Mouse (Mus musculus): ENCODE measurements around the gene Olfr287. TPM values are rescaled to one million over a fixed set of nuclear protein-coding genes. Genes with fewer than 3 reads are reported as not detected.

Gene Olfr287
- polyA plus RNA-seq, 1 experiment from 2014 or later: 0.12 TPM

DNA sequence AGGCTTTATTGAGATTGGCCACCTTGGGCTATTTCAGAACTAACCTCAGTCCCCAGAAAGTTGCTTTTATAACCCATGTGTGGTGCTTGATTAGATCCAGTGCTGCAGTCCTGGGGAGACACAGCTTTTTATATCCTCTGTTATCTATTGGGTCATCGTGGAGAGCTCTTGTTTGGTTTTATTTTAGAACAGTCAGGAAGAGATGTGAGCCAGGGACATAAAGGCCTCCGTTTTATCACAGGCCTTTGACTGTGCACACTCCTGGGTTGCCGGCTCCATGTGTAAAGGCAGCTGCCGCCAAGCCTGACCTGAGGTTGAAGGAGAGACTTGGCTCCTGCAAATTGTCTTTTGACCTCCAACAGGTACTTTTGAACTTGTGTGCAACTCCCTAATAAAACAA lies 58.3 kb downstream of the Olfr287 start:
- Histone ChIP-seq H3K36me3 (ENCODE audit: control insufficient read depth, insufficient read depth, low read length) (no peaks in the 10 kb centered on the region), H3K27ac (ENCODE audit: low read depth, low read length) (no peak overlapping the region), H3K9me3 (ENCODE audit: control insufficient read depth, low read length) (no peaks in the 10 kb centered on the region), H3K4me2 (ENCODE audit: low read depth, low read length) (no peak overlapping the region), H3K4me1 (ENCODE audit: control insufficient read depth, insufficient read depth, low read length) (no peaks in the 10 kb centered on the region), H3K27me3 (ENCODE audit: control insufficient read depth, insufficient read depth, low read length) (0 out of 2 replicates have a peak, but pooled peaks cover 2% of the 10 kb centered on the region), H3K9ac (replicated peaks; ENCODE audit: low read depth, low read length) (no peak overlapping the region), H3K4me3 (ENCODE audit: low read depth, low read length) (no peak overlapping the region)
- WGBS: 62% methylated on average over 4 of the region's 4 CpGs
- no peak for ATAC-seq (ENCODE audit: low read depth)

GRCm38 (mm10) chr15:98161026-98161805 lies 59.6 kb downstream of the Olfr287 start:
- Histone ChIP-seq H3K9me3 (ENCODE audit: control insufficient read depth, low read length) (no peaks in the 10 kb centered on the region), H3K4me1 (ENCODE audit: control insufficient read depth, insufficient read depth, low read length) (no peaks in the 10 kb centered on the region), H3K27me3 (ENCODE audit: control insufficient read depth, insufficient read depth, low read length) (0 out of 2 replicates have a peak, but pooled peaks cover 2% of the 10 kb centered on the region), H3K27ac (ENCODE audit: low read depth, low read length) (no peak overlapping the region), H3K4me2 (ENCODE audit: low read depth, low read length) (no peak overlapping the region), H3K4me3 (ENCODE audit: low read depth, low read length) (no peak overlapping the region), H3K9ac (replicated peaks; ENCODE audit: low read depth, low read length) (no peak overlapping the region), H3K36me3 (ENCODE audit: control insufficient read depth, insufficient read depth, low read length) (no peaks in the 10 kb centered on the region)
- 62% methylated on average over 19 of the region's 19 CpGs for WGBS
- no peak for ATAC-seq (ENCODE audit: low read depth)

- H3K4me2 ChIP-seq (ENCODE audit: low read depth, low read length): no peak overlapping the region
- no peaks in the 10 kb centered on the region for H3K9me3 ChIP-seq (ENCODE audit: control insufficient read depth, low read length)
- no peak overlapping the region for H3K9ac ChIP-seq (replicated peaks; ENCODE audit: low read depth, low read length)
- H3K27ac ChIP-seq (ENCODE audit: low read depth, low read length): no peak overlapping the region
- ATAC-seq (ENCODE audit: low read depth): no peak
- no peak overlapping the region for H3K4me3 ChIP-seq (ENCODE audit: low read depth, low read length)
- H3K36me3 ChIP-seq (ENCODE audit: control insufficient read depth, insufficient read depth, low read length): no peaks in the 10 kb centered on the region
- no peaks in the 10 kb centered on the region for H3K4me1 ChIP-seq (ENCODE audit: control insufficient read depth, insufficient read depth, low read length)
- no peaks in the 10 kb centered on the region for H3K27me3 ChIP-seq (ENCODE audit: control insufficient read depth, insufficient read depth, low read length)
- 57% methylated on average over 1 of the region's 1 CpGs for WGBS
Observed at GRCm38 (mm10) chr15:98157253-98157652, 63.6 kb downstream of the Olfr287 start.

Other genes with a start within 250 kb of the Olfr287 start
- 11.3 and 26.0 TPM in 2 replicates for gene Col2a1, start 216.4 kb downstream of the Olfr287 start, polyA plus RNA-seq (2014; fragmentation: Nextera tagmentation; extraction: Ambion mirVana)
- gene Pfkm, start 128.5 kb downstream of the Olfr287 start, polyA plus RNA-seq (2014; fragmentation: Nextera tagmentation; extraction: Ambion mirVana): 79.8 and 81.8 TPM in 2 replicates
- 22.1 and 25.1 TPM in 2 replicates for gene Senp1, start 127.3 kb downstream of the Olfr287 start, polyA plus RNA-seq (2014; fragmentation: Nextera tagmentation; extraction: Ambion mirVana)
- 66.7 and 74.0 TPM in 2 replicates for gene Asb8, start 55.4 kb downstream of the Olfr287 start, polyA plus RNA-seq (2014; fragmentation: Nextera tagmentation; extraction: Ambion mirVana)
- gene Ccdc184, start 53.9 kb downstream of the Olfr287 start, polyA plus RNA-seq (2014; fragmentation: Nextera tagmentation; extraction: Ambion mirVana): 85.9 and 117 TPM in 2 replicates
- gene Olfr288, start 25.5 kb downstream of the Olfr287 start, polyA plus RNA-seq (2014; fragmentation: Nextera tagmentation; extraction: Ambion mirVana): not detected in 2 replicates
- gene Gm44579, start 79 bp downstream of the Olfr287 start, polyA plus RNA-seq (2014; fragmentation: Nextera tagmentation; extraction: Ambion mirVana): not detected in 2 replicates
- not detected in 2 replicates for gene Olfr286, start 13.4 kb upstream of the Olfr287 start, polyA plus RNA-seq (2014; fragmentation: Nextera tagmentation; extraction: Ambion mirVana)
- gene H1fnt, start 36.2 kb upstream of the Olfr287 start, polyA plus RNA-seq (2014; fragmentation: Nextera tagmentation; extraction: Ambion mirVana): not detected in 2 replicates
- 13.1 and 13.2 TPM in 2 replicates for gene Zfp641, start 75.1 kb upstream of the Olfr287 start, polyA plus RNA-seq (2014; fragmentation: Nextera tagmentation; extraction: Ambion mirVana)
- not detected in 2 replicates for gene Olfr285, start 96.3 kb upstream of the Olfr287 start, polyA plus RNA-seq (2014; fragmentation: Nextera tagmentation; extraction: Ambion mirVana)
- gene Olfr284, start 119.9 kb upstream of the Olfr287 start, polyA plus RNA-seq (2014; fragmentation: Nextera tagmentation; extraction: Ambion mirVana): not detected in 2 replicates
- not detected in 2 replicates for gene Olfr283, start 159.9 kb upstream of the Olfr287 start, polyA plus RNA-seq (2014; fragmentation: Nextera tagmentation; extraction: Ambion mirVana)
- gene Olfr282, start 210.2 kb upstream of the Olfr287 start, polyA plus RNA-seq (2014; fragmentation: Nextera tagmentation; extraction: Ambion mirVana): not detected in 2 replicates
- not detected in 2 replicates for gene Olfr281, start 231.5 kb upstream of the Olfr287 start, polyA plus RNA-seq (2014; fragmentation: Nextera tagmentation; extraction: Ambion mirVana)
- gene OR5BS1P, start 248.8 kb upstream of the Olfr287 start, polyA plus RNA-seq (2014; fragmentation: Nextera tagmentation; extraction: Ambion mirVana): not detected in 2 replicates